Mouse (Mus musculus) mature B cell (primary cell): ENCODE measurements around the gene Ppp1r12a.

Source experiments
- in situ Hi-C: fragments of 300-500 bp; cut with MboI; formaldehyde crosslinking; loops from 2 replicates; pipeline ENCODE4 v1.14.3; 2019

The Ppp1r12a gene

GRCm38 (mm10) chr10:108333642-108334041 lies 171.6 kb downstream of the Ppp1r12a start:
- in situ Hi-C loops, result no loop called here
